Mouse (Mus musculus) cerebellum, adult 9-11 months (tissue): ENCODE data around the gene Tmem79.
"Not testable (repeated sequence)": the region's sequence is repeated elsewhere in the genome, so short reads cannot be mapped to it uniquely, and the experiment has no call there.

Source experiments
- DNase-seq: peaks from one replicate; pipeline ENCODE4 v3.0.0; 2022

Gene Tmem79

GRCm38 (mm10) chr3:88281141-88281916 lies 54.6 kb downstream of the Tmem79 start:
- not testable (repeated sequence) for DNase-seq

- DNase-seq, result no peak
Measured at GRCm38 (mm10) chr3:88280035-88280434, 55.9 kb downstream of the Tmem79 start.
